8 mouse cellular contexts compared by ENCODE assay signal in the genomic region with DNA sequence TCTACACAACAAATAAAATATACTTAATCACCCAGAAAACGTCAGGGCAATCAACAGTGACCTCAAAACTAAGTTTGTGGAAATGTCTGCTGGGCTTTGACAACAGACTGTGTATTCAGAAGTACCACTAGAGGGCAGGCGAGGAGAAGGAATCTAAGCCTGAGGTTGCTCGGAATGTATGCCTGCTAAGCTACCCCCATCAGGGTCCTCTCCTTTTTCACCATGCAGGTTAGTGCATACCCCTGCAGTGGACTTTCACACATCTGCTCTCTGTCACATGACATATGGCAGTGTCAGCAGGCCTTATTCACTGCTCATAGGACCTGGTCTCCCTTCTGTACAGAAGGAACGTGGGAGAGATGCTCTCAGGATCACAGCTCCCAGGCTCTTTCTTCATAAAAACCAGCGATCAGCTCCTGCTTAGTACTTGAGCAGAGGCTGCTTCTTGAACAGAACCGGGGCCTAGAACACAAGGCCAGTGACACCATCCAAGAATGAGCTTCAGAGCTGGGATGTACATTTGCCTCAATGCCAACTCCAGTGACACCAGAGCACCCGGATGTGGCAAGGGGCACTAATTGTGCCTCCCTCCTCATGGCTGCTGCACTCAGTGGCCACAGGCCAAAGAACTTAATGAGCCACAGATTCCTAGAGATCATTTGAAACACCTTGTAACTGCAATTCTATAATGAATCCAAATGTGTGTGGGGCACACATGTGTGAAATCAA.
A peak's percentile ranks its signal among the peaks of the same experiment; 100 is the strongest.
DNase-seq lines count a peak whose midpoint lies in the region; ATAC-seq and TF ChIP-seq lines count a peak whose summit lies in the region.

No protein-coding gene starts in this region.

- H3K36me3 ChIP-seq in MEL (ENCODE audit: control insufficient read depth in 1 of 2, insufficient read depth in 2 of 2, low read length in 2 of 2), result no peaks in the 10 kb centered on the region
- H3K36me3 ChIP-seq in heart, postnatal 0 days (replicated peaks; ENCODE audit: control insufficient read depth, insufficient read depth, low read length), result no peaks in the 10 kb centered on the region

- peak; percentile 46 to 64 (median 54) for TF ChIP-seq CTCF in MEL (IDR thresholded peaks at IDR 0.05 in 2 of 3, conservative IDR thresholded peaks at IDR 0.05 in 1 of 3; ENCODE audit: control insufficient read depth in 1 of 3, insufficient read depth in 1 of 3, low read depth in 2 of 3, low read length in 3 of 3, poor library complexity in 1 of 3, severe bottlenecking in 1 of 3)
- peak; percentile 81 for TF ChIP-seq CTCF in heart, postnatal 0 days (IDR thresholded peaks at IDR 0.05; ENCODE audit: low read depth)

- peak; percentile 70 for TF ChIP-seq RAD21 in MEL (IDR thresholded peaks at IDR 0.05; ENCODE audit: low read depth, low read length)

- WGBS in heart, postnatal 0 days, result 37% methylated on average over 7 of the region's 7 CpGs

- H3K27ac ChIP-seq in MEL (ENCODE audit: control insufficient read depth, low read depth, low read length), result no peak overlapping the region
- H3K27ac ChIP-seq in heart, postnatal 0 days (ENCODE audit: low read depth), result no peak overlapping the region

- H3K79me2 ChIP-seq in MEL (ENCODE audit: control insufficient read depth, insufficient read depth, low read length, poor library complexity), result no peaks in the 10 kb centered on the region

- no peak overlapping the region for H3K9ac ChIP-seq in MEL (ENCODE audit: control insufficient read depth, low read depth, low read length, poor library complexity, severe bottlenecking)
- no peak overlapping the region for H3K9ac ChIP-seq in heart, postnatal 0 days (replicated peaks; ENCODE audit: low read depth, low read length)

- TF ChIP-seq POLR2A in MEL (IDR thresholded peaks at IDR 0.05; ENCODE audit: control insufficient read depth in 1 of 2, insufficient read depth in 1 of 2, low read depth in 1 of 2, low read length in 2 of 2, poor library complexity in 1 of 2), result no peak

- H3K4me3 ChIP-seq in MEL (ENCODE audit: control insufficient read depth in 1 of 2, insufficient read depth in 1 of 2, low read depth in 2 of 2, low read length in 2 of 2), result no peak overlapping the region
- no peak overlapping the region for H3K4me3 ChIP-seq in heart, postnatal 0 days (ENCODE audit: low read depth, low read length)

- DNase-seq in cerebellum, adult 11-12 months, result no peak
- peak; percentile 48 for DNase-seq in MEL (ENCODE audit: low read depth, low spot score)
- DNase-seq in heart, postnatal 0 days (ENCODE audit: low spot score), result peak; percentile 64
- DNase-seq in kidney, postnatal 4 days, result peak; percentile 48 to 58
- peak; percentile 47 for DNase-seq in lung, postnatal 10 days
- DNase-seq in retina, postnatal 7 days (ENCODE audit: low read depth, low spot score), result peak; percentile 61

- no peak for TF ChIP-seq EP300 in MEL (IDR thresholded peaks at IDR 0.05; ENCODE audit: low read depth in 1 of 2, low read length in 2 of 2)
- no peak for TF ChIP-seq EP300 in heart, postnatal 0 days (IDR thresholded peaks at IDR 0.05; ENCODE audit: low read depth)

- ATAC-seq in cerebellum, adult (ENCODE audit: insufficient number of reproducible peaks, low FRiP score, low TSS enrichment), result peak; percentile 42; the same call in 1 of the 2 replicates
- ATAC-seq in common myeloid progenitor, adult 5-6 weeks (replicated peaks; ENCODE audit: low read depth, poor library complexity, severe bottlenecking), result peak; percentile 93
- ATAC-seq in heart, postnatal 0 days (ENCODE audit: insufficient read depth, low read depth), result no peak

- H3K27me3 ChIP-seq in MEL (ENCODE audit: control insufficient read depth in 1 of 2, insufficient read depth in 2 of 2, low read length in 2 of 2), result no peaks in the 10 kb centered on the region
- no peaks in the 10 kb centered on the region for H3K27me3 ChIP-seq in heart, postnatal 0 days (ENCODE audit: control insufficient read depth, insufficient read depth, low read length)

- H3K4me1 ChIP-seq in MEL (ENCODE audit: control insufficient read depth in 1 of 2, insufficient read depth in 2 of 2, low read length in 2 of 2), result no peaks in the 10 kb centered on the region
- H3K4me1 ChIP-seq in heart, postnatal 0 days (ENCODE audit: control insufficient read depth, insufficient read depth), result no peaks in the 10 kb centered on the region; the same call in 1 of the 2 replicates

- no peak overlapping the region for H3K4me2 ChIP-seq in heart, postnatal 0 days (ENCODE audit: low read depth, low read length)

- H3K9me3 ChIP-seq in MEL (replicated peaks; ENCODE audit: insufficient read depth, low read length), result no peaks in the 10 kb centered on the region
- H3K9me3 ChIP-seq in heart, postnatal 0 days (replicated peaks; ENCODE audit: control insufficient read depth, low read length), result no peaks in the 10 kb centered on the region

TF ChIP-seq in MEL, 35 proteins besides CTCF, POLR2A, EP300 and RAD21:
- TF ChIP-seq ZC3H11A (IDR thresholded peaks at IDR 0.05; ENCODE audit: low read depth, low read length) (peak; percentile 31; the same call in 1 of the 2 replicates), POLR2AphosphoS2 (IDR thresholded peaks at IDR 0.05; ENCODE audit: low read length) (no peak), SMC3 (IDR thresholded peaks at IDR 0.05; ENCODE audit: low read depth, low read length) (peak; percentile 65), BHLHE40 (IDR thresholded peaks at IDR 0.05; ENCODE audit: borderline replicate concordance, low read depth, low read length) (no peak)
